Mouse (Mus musculus) adrenal gland, adult 8-10 months (tissue): ENCODE results near the gene D230025D16Rik. TPM values are rescaled to one million over a fixed set of nuclear protein-coding genes. Genes with fewer than 3 reads are reported as not detected.
"Not testable (repeated sequence)": the region's sequence is repeated elsewhere in the genome, so short reads cannot be mapped to it uniquely, and the experiment has no call there.

Experiments
- DNase-seq: peaks from one replicate; pipeline ENCODE4 v3.0.0; 2022
- total RNA-seq, 4 experiments: library from RNA; stranded (reverse); gene quantifications; 2 replicates each; pipeline ENCODE4 v1.2.4; 2022

D230025D16Rik gene
- total RNA-seq, result 10 to 100 TPM; 25.0 to 31.8 (median 28.4) TPM

DNA sequence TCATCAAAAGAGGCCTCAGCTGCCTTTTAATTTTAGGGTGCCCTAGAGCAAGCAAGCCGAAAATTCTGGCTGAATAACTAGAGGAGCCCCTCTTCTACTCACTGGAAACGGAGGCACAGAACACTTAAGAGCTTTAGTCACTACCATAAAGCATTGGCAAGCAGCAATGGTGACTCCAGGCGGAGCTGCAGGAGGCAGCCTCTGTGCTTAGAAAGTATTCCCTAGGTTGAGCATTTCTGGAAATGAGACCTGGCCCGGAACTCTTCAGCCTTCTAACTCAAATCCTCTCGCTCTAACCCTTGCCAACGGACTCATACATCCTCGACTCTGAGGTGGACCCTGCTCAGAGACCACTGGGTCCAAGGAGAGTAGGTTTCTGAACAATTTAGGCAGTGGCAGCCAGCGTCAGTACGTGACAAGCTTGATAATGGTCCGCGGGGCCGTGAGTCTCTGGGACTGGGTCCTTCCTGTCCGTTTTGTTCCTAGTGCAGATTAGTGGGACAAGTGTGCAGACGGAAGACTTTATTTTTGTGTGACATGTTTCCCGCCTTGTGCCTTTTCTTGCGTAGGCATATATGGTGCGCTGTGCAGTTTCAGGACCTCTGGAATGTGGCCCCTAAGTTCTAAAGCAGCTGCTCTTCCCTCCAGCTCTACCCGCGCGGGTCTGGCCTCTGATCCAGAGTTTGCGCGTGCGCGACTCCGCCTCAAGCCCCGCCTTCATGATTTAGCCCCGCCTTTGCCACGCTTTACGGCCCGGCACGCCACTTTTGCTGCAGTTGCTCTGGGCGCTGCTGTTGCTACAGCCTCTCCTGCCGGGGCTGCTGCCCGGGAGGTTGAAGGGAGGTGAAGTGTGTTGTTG is at the start of gene D230025D16Rik:
Gene D230025D16Rik (plus strand): TSS at position 733 of the 859 bp plus-strand sequence.
- DNase-seq, result peak; percentile 90

DNA sequence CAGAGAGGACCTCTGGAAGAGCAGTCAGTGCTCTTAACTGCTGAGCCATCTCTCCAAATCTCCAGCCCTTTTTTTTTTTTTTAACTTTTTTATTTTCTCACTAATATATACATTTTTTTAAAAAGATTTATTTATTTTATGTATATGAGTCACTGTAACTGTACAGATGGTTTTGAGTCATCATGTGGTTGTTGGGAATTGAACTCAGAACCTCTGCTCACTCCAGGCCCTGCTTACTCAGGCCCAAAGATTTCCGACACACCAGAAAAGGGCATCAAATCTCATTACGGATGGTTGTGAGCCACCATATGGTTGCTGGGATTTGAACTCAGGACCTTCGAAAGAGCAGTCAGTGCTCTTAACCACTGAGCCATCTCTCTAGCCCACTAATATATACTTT is 49.7 kb upstream of the D230025D16Rik start:
- not testable (repeated sequence) for DNase-seq

DNA sequence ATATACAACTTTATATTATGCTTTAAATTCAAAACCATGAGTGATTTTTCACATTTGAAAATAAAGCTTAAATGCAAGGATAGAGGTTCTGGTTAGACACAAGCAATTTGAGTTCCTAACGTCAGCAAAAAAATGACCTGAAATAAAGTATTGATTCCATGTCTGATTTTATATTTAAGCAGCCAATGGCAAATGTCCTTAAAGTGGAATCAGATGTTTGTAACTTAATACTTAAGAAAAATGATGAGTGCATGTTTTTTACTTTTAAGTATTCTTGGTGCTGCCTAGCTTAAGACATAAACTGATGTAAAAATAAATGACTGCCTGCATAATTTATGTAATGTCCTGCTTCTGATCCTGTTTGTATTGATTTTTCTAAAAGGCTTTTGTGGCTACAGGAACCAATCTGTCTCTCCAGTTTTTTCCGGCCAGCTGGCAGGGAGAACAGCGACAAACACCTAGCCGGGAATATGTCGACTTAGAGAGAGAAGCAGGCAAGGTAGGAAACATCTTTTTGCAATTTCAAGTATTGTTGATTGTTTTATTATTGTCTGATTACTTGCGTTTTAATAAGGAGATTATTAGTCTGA is 46.6 kb upstream of the D230025D16Rik start:
- no peak for DNase-seq

DNA sequence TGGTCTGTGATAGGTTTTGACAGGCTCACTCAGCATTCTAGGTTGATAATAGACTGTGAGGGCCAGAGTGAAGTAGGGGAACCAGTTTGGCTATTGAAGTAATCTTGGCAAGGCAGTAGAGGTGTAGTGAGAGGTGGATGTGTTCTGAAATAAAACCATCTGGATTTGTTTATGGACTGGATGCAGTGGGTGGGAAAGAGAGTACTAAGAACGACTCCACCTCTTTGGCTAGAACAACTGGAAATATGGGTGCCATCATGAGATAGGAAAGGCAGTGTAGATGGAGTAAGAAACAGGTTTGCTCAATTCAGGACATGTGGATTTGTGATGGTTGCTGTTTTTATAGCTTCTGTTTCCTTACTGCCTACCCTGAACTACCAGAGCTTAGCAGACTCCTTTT is 42.7 kb upstream of the D230025D16Rik start:
- DNase-seq, result no peak

DNA sequence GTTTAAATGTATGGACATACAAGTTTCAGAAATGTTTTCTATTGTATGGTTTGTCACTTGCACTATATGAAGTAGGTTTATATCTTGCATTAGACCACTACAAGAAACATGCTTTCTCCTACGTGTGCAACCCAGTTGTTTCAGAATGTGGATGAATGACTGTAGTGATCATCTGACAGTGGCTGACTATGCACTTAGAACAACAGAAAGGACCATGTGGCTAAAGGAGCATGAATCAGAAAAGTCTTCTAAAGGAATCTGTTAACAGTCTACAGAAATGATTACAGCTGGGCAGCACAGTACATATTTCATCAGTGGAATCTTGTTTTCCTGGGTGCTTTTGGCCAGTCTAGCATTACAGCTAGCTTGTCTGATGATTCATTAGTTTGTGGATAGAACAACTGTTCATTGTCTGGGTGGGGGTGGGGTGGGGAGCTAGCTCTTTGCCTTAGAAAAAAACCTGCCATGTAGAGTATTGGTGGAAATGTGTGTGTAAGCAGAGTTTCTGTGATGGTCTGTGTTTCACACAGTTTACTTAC is 38.4 kb upstream of the D230025D16Rik start:
- DNase-seq, result no peak

DNA sequence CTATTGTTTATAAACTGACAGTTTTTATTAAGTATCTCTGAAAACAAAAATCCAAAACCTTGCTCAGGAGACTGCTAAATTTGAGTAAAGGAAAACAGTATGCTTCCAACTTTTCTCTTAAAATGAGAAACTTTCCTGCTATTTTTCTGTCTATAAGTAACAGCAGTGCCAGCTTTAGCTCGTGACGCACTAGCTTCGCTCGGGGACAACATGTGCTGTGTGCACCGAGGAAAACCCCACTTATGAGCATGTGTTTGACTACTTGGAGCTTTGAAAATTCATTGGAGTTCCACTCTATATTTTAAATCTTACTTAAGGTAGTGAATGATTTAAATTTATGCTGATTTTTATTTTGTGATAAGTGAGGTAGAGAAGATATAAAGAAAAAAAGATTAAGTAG is 32.8 kb upstream of the D230025D16Rik start:
- DNase-seq, result no peak

DNA sequence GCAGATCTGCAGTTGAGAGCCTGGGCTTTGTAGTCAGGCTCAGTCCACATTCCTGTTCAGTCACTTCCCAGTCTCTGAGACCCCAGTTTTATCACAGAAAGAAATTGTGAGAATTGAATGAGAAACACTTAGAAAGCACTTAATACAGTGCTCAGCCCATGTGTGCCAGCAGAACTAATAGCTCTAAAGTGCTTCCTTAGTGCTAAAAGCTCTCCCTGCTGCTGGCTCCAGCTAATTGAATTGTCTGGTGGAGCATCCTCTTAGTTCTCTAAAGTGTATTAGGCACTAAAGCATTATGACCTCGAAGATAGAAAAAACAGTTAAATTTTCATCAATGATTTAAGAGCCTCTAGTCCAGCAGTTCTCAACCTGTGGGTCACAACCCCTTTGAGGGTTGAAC is 19.2 kb upstream of the D230025D16Rik start:
- DNase-seq, result no peak

DNA sequence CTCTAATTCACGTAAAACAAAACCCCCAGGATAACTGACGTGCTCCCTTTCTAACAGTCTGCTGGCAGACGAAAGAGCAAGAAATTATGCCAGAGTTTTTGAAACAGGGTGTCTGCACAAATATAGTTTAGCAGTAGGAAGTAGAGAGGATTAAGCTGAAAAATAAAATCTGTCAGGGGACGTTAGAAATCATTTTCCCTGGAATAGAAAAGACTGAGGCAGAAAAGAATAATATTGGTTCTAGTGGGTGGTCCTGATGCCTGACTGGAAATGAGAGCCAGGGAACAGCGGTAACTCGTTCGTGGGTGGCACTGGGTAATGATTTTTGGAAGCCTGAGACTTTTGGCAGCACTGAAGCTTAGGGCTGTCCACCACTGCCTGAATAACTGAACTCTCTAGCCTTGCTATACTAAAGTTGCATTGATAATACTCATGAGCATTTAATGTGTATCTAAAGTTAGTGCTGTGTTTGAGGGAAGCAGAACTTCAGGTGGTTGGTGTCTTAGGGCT is 18.1 kb upstream of the D230025D16Rik start:
- DNase-seq, result no peak

DNA sequence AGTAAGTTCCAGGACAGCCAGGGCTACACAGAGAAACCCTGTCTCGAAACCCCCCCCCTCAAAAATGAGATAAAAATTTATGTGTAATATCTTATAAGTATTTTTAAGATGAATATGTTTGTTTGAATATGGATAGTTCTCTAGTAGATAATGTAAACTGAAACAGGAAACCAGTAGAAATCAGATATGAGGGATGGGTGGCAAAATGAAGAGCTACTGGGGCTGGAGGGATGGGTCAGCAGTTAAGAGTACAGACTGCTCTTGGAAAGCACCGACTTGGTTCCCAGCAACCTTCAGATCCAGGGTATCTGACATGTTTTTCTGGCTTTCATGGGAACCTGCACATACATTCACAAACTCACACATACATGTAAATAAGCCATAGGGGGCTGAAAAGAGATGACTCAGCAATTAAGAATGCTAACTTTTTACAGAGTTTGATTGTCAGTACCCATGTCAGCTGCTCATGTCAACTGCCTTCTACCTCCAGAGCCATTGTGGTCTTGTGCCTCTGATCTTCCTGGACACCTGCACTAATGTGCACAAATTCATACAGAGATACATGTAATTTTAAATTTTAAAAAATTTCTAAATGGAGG is 17.2 kb upstream of the D230025D16Rik start:
- DNase-seq, result no peak

DNA sequence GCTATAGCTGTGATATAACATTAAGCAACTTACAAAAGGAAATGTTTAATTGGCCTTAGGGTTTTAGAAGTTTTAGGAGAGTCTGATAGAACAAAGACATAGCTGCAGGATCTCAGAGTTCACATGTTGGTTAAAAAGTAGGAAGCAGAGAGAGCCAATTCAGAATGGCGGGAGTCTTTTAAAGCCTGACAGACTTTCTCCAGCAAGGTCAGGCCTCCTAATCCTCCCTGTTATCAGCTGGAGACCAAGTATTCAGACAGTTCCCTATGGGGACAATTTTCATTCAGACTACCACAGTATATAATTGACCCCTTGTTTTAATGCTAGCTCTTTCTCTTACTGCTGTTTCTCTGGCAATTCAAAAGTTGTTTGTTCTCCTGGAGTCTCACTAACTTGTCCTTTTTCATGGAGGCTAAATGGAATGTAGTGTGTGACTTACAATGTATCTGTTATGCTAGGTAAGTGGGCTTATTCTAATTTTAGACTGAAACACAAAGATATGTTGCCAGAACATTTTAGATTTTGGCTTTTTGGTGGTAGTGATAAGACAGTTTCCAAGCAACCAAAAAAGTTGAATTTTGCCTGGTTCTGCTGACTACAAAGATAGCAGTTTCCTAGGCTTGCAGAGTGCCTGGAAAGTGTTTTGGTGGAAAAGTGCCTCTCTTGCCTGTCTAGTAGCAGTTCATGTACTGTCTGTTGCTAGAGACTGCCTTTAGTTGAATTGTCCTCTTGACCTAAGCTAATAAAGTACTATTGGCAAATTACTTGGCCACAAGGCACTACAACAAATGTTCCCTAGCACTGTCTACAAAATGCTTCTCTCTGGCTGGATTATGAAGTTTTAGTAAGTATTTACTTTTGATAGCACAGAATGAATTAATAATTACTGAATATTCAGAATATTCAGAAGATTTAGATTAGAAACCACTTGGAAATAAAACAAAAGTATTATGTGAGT is 15.5 kb upstream of the D230025D16Rik start:
- no peak for DNase-seq

DNA sequence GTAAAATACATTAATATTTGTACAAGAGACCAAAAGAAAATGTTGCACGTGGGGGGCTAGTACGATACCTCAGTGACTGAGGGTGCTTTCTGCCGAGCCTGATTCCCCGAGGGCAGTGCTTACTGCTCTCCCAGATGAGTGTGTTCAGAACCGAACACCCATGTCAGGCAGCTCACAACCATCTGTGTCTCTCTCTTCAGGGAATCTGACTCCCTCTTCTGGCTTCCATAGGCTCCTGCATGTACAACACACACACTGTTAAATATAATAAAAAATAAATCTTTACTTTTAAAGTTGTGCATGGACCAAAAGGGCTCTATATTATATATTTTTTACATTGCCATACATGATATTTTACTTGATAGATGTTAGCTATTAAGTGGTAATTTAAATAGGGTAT is 10.8 kb upstream of the D230025D16Rik start:
- no peak for DNase-seq

DNA sequence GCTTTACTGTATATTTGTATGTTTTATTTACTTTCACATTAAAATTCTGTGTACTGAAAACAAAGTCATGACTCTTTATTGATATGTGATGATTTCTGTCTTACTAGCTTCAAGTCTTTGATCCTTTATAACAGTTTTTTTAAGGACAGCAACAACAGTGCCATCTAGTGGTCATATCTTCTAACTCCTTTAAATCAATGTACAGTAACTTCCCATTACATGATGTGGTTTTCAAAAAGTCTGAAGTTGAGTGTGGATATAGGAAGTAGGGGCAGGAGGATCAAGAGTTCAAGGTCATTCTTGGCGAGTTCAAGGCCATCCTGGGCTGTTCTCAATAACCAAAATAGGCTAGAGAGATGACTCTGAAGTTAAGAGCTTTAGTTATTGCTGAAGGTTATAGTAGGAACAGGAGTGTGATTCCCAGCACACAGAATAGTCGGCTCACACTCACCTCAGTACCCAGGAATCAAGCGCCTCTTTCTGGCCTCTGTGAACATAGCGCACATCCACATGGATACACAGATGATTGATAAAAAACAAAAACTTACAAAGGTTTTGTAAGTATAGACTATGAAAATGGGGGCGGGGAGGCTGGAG is 6.9 kb upstream of the D230025D16Rik start:
- DNase-seq, result no peak

DNA sequence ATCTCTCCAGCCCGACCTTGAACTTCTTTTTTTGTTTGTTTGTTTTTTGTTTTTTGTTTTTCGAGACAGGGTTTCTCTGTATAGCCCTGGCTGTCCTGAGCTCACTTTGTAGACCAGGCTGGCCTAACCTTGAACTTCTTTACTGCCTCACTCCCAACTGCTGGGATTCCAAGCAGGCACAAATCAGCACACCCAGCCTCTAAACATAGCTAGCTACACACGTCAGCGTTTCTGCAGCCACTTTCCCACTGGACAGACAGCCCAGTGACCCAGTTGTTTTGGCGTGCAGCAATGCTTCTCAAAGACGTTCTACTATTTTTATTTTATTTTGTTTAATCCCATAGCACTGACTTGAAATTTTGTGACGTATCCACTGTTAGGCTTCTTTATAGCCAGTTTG is 1.1 kb upstream of the D230025D16Rik start:
- no peak for DNase-seq

DNA sequence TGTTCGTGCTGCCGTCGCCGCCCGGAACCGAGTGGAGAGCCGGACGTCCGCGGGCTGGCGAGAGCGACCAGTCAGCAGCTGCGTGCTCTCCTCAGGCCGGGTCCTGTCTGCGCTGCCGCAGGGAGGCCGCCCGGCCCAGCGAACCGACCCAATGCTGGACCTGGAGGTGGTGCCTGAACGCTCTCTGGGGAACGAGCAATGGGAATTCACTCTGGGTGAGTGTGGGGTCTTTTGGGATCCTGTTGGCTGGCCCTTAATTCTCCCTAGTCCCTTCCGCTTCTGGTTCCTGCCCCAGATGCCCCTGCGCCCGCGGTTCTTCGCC is 288 bp downstream of the D230025D16Rik start:
- no peak for DNase-seq

DNA sequence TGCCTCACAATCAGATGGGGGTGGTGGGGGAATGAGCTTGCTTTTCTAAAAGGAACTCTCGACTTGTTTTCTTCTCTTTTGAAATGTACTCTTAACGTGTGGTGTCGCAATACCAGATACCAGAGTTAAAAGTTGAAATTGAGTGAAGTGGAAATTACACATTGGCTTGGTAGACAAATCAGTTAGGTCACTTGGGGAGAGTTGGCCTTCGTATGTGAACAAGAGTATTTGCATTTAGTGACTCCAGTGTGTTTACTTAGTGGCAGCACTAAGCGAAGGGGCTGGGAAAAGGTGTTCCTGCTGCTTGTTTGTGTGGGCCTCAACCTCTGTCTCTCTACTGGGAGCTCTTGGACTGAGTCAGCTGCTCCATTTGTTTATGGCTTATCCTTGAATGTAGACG is 972 bp downstream of the D230025D16Rik start:
- DNase-seq, result no peak

DNA sequence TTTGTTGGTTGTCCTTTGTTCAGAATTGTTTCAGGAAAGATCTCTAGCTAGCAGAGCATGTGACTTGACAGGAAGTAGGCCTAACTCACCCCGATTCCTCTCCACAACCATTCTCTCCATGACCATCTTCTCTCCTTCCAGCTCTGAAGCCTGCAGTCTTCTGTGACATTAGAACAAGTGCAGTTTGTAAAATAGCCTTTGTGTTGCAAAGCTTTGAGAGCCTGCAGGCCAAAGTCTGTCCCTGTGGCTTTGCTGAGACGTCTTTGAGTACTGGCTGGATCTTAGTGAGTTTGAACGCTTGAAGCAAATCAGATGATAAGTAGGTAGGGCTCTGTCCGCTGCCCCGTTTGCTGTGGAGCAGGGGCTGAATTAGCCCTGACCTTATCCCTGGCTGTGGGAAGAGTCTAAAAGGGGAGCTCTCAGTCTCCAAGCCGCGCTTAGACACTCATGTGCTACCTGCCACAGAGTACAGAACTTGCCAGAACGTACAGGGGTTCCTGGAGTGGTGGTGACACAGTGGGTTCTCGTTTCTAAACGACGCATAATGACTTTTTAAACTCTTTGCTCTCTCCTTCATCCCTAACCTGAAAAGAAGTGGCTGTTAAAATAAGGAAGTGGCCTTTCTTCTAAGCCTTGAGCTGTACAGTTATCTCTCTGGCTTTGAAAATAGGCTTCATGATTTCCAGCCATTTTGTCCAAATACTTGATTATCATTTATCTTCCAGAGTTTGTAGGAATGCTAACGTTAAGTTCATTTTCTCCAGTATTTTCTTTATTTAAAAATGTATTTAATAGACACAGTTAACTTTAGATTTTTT is 6.8 kb downstream of the D230025D16Rik start:
- no peak for DNase-seq

DNA sequence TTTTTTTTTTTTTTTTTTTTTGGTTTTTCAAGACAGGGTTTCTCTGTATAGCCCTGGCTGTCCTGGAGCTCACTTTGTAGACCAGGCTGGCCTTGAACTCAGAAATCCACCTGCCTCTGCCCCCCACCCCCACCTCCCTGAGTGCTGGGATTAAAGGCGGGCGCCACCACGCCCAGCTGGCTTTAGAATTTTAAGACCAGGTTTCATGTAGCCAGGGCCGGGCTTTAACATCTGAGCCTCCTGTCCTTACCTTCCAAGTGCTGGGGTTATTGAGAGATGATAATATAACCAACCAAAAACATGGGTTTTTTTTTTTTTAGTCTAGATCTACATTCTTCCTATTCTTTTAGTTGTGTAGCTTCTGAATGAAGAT is 7.4 kb downstream of the D230025D16Rik start:
- DNase-seq, result not testable (repeated sequence)

DNA sequence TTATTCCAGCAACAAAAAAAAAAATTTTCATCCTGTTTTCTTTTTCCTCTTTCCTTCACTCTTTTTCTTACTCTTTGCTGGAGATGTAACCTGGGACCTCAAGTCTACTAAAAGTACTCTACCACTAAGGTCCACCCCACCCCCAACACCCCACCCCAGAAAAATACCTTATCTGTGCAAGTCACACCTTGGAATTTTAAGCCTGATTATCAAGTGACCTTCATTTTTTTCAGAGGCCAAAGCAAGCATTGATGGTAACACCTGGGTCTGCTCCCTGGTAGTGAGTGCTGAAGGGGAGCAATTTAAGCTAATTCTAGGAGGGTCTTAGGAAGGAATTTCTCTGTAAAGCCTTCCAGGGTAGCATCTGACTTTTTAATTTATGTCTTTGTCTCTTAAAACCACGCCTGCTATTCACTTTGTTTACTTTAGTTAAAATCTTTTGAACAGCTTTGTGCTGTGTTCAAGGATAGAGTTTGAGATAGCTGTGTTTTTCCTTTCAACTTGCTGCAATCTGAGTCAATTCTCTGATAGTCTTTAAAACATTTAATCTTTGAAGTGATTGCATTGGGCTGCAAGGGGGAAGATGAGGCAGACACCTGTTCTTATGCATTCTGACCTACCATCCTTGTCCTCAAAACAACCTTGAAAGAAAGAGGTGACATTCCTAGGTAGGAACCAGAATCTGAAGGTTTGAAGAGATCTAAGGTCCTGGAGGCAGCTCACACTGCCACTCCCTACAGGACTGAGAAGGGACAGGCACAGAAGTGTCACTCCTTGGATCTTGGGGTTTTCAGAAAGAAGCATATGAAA is 8.4 kb downstream of the D230025D16Rik start:
- DNase-seq, result no peak

DNA sequence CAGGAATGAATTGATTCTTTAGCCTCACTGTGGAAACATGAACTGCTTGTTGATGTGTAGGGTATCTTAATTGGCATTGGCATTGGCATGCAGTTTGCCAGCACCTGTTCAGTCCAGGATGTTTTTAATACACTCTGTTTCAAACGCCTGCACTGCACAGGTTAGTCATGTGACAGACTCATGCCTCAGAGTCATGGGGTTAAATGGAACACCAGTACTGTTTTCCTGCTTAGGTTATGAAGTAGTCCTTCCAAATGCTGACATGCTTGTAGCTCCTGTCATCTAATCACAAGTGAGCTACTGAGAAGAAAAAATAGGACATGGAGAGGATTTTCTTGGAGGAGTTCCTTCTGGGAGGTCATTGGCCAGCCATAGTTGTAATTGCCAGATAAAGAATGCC is 10.3 kb downstream of the D230025D16Rik start:
- no peak for DNase-seq
